Mouse (Mus musculus) bone marrow macrophage, adult 2 months (primary cell): ENCODE measurements around the gene Gm20379. TPM values are rescaled to one million over a fixed set of nuclear protein-coding genes. Genes with fewer than 3 reads are reported as not detected.
A peak's percentile ranks its signal among the peaks of the same experiment; 100 is the strongest.

Source experiments
- H3K27ac ChIP-seq: 2 replicates; pipeline ENCODE4 v1.5.1; 2012; ENCODE audit warnings: low read depth, low read length; ENCODE audit not compliant: insufficient read depth
- H3K4me1 ChIP-seq: 2 replicates; pipeline ENCODE4 v1.6.1; 2012; ENCODE audit warnings: low read length; ENCODE audit not compliant: control insufficient read depth, insufficient read depth
- H3K4me3 ChIP-seq: 2 replicates; pipeline ENCODE4 v1.5.1; 2012; ENCODE audit warnings: mild to moderate bottlenecking, low read length, moderate library complexity; ENCODE audit not compliant: insufficient read depth
- CTCF ChIP-seq: IDR thresholded peaks from 2 replicates; pipeline ENCODE4 v1.5.1; 2012; ENCODE audit warnings: low read depth, mild to moderate bottlenecking, low read length, moderate library complexity
- POLR2A ChIP-seq: IDR thresholded peaks from 2 replicates; pipeline ENCODE4 v1.6.1; 2012; ENCODE audit warnings: mild to moderate bottlenecking, low read depth, low read length, borderline replicate concordance
- polyA plus RNA-seq: library from polyadenylated mRNA; stranded (reverse); fragments of >200 nt; gene quantifications from 2 replicates; pipeline ENCODE4 v1.2.4, GENCODE M21; 2012; ENCODE audit not compliant: missing spikeins, insufficient read depth, insufficient read length

Gm20379 gene
- polyA plus RNA-seq, 1 experiment, result not detected

DNA sequence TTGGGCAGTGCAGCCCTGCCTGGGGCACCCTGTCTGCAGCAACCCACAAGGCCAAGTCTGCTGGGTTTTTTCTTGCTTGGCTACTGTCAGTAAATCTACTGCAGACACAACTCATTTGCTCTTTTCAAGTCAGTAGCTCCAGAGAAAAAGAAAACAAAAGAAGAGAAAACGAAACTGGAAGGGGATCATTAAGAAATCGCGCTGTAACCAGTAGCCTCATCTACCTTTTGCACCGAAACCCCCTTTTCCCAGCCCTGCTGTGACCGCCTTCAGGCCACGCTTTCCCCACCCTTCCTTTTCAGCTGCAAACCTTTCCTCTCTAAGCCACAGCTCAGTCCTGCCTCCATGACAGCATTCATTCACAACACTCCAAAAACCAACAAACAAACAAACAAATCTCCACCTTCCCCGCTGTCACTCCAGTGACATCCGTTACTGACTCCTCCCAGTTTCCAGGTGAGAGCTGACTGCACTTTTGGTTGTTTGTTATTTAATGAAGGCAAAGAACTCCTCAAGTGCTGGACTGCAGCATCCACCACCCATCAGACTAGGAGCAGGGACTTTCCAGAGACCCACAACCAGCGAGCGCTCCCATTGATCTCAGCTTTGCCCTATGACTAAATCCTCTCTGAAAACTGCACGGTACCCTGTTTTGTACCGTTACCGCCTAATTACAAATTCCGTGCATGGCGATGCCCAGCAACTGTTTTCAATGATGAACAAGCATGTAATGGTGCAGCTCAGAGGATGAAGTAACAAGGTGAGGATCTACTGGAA lies 26.5 kb downstream of the Gm20379 start:
- H3K4me3 ChIP-seq, result no peak overlapping the region
- no peak overlapping the region for H3K27ac ChIP-seq
- H3K4me1 ChIP-seq, result peaks cover 7% of the 10 kb centered on the region; the same call in 1 of the 2 replicates
- TF ChIP-seq POLR2A (no peak), CTCF (no peak)

DNA sequence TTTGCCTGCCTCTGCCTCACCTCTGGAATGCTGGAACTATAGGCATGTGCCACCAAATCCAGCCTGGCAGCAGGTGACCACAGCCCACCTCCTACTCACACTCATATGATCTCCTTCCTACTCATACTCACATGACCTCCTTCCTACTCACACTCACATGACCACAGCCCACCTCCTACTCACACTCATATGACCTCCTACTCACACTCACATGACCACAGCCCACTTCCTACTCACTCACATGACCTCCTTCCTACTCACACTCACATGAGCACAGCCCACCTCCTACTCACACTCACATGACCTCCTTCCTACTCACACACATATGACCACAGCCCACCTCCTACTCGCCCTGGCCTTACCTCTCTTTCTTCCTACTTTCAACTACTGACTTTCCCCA lies 31.1 kb downstream of the Gm20379 start:
- TF ChIP-seq POLR2A (no peak), CTCF (no peak)
- peaks cover 3% of the 10 kb centered on the region; the same call in 1 of the 2 replicates for H3K4me1 ChIP-seq
- no peak overlapping the region for H3K4me3 ChIP-seq
- H3K27ac ChIP-seq, result peak overlapping the region; percentile 13; the same call in 1 of the 2 replicates

DNA sequence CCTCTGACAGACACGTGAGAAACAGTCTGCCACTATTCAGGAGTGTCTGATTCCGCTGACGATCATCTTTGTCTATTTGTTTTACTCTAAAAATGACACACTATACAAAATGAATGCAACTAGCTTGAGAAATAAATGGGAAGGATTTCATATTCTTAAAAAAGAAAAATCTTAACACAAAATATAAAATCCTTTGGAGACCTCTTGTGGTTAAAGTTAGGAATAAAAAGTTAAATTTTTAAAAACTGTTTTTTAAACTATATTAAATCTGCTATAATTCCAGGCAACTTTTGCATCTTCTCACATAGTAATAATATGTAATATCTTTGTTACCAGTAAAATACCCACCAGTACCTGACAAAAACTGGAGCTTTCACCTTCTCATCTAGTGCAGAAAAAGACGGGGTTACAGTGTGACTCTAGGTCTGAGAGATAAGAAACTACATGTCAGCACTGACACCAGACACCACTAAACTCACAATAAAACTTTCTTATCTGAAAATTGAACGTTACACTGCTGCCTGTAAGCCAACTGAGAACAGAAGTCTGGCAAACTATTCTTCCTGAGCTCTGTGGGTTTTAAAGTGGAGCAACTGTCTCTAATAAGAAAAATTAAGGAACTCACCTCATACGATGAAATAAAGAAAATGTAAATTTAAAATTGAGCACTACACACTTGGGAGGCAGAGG lies 32.1 kb downstream of the Gm20379 start:
- H3K4me1 ChIP-seq, result peaks cover 3% of the 10 kb centered on the region; the same call in 1 of the 2 replicates
- no peak overlapping the region for H3K27ac ChIP-seq
- H3K4me3 ChIP-seq, result no peak overlapping the region
- TF ChIP-seq POLR2A (no peak), CTCF (no peak)

DNA sequence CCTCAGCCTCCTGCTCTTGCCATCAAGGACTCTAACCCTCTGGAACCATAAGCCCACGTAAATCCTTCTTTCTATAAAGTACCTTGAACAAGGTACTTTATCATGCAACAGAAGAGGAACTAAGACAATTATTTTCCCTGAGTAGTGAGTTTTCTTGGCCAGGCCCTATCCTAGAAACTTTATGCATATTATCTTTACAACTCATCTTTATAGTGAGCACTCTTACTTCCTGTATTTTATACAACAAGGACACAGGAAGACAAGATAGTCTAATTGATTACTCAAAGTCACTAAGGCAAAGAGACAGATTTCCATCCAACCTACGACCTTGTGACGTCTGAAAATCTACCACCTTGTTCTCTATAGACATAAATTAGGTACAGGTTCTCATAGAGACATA lies 34.0 kb downstream of the Gm20379 start:
- no peak overlapping the region for H3K27ac ChIP-seq
- TF ChIP-seq POLR2A (no peak), CTCF (no peak)
- H3K4me3 ChIP-seq, result no peak overlapping the region
- peaks cover 3% of the 10 kb centered on the region; the same call in 1 of the 2 replicates for H3K4me1 ChIP-seq

DNA sequence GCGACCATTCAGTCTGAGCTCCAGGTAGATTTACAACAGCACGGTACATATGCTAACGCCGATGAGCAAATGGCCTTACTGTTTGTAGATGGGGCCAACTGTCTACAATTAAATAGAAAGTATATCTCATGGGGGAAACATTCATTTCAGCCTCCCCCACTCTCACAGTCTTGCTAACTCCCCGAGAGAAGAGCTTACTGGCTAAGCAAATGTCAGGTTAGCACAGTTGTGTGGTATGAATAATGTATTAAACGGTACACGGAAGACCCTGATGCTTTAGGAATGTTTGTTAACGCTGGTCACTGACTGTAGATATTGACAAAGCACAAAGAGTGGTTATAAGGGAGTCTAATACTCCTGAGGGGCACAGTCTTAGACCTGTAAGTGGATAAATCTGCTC lies 38.3 kb downstream of the Gm20379 start:
- TF ChIP-seq CTCF, result no peak
- TF ChIP-seq POLR2A, result no peak
- Histone ChIP-seq H3K4me1 (no peaks in the 10 kb centered on the region), H3K4me3 (no peak overlapping the region), H3K27ac (no peak overlapping the region)

DNA sequence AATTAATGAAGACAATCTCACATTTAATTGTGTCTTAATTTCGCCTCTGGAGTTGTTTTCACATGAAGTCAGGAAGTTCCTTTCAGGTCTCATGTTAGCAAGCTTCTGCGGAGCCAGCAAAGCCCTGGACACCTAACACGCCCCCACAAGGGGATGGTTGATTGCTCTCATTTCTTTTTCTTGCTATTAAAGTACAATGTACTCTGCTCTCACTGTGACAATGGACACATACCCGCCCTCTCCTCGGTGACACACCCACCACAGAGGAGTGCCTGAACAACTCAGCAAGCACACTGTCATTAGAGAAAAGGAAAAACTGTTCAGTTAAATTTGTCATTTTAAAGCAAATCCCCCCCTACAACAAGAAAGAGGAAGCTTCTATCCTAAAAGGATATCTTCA lies 40.6 kb downstream of the Gm20379 start:
- TF ChIP-seq POLR2A (no peak), CTCF (no peak)
- no peaks in the 10 kb centered on the region for H3K4me1 ChIP-seq
- no peak overlapping the region for H3K4me3 ChIP-seq
- no peak overlapping the region for H3K27ac ChIP-seq

DNA sequence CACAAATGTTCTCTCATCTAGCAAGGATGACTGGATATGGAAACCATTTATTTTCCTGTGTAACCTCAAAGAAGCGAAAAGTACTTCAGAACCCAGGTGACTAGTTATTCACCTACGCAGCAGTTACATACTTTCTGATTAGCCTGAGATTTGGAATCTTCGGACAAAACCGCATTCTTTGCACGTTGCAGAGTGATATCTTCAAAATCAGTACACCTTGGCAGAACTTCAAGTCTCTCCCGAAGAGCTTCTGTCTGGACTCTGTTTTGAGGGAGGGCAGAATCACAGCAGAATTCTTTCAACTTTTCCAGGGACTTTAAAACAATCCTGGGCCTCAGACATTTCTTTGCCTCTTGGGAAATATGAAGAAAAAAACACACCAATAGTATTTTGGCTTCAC lies 45.3 kb downstream of the Gm20379 start:
- TF ChIP-seq POLR2A (no peak), CTCF (no peak)
- Histone ChIP-seq H3K4me1 (peaks cover 5% of the 10 kb centered on the region), H3K4me3 (no peak overlapping the region), H3K27ac (no peak overlapping the region)

DNA sequence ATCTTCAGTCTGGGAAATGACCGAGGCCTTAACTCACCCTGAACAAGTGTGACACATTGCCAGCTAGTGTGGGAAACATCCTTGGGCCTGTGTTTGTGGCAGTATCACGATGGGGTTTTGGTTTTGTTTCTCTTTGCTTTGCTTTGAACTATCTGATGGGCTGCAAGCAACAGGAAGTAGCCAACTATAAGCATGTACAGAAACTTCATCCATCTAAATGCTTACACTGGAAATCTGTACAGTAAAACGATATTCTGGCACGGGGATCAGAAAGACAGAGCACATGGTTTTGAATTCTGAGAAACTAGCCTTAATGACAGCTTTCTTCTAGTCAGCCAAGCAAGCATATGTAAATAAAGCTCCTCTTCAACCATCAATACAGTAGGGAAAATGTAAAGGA lies 48.2 kb downstream of the Gm20379 start:
- peaks cover 5% of the 10 kb centered on the region for H3K4me1 ChIP-seq
- peak overlapping the region; percentile 70 for H3K4me3 ChIP-seq
- TF ChIP-seq POLR2A (no peak), CTCF (no peak)
- peak overlapping the region; percentile 29 for H3K27ac ChIP-seq

DNA sequence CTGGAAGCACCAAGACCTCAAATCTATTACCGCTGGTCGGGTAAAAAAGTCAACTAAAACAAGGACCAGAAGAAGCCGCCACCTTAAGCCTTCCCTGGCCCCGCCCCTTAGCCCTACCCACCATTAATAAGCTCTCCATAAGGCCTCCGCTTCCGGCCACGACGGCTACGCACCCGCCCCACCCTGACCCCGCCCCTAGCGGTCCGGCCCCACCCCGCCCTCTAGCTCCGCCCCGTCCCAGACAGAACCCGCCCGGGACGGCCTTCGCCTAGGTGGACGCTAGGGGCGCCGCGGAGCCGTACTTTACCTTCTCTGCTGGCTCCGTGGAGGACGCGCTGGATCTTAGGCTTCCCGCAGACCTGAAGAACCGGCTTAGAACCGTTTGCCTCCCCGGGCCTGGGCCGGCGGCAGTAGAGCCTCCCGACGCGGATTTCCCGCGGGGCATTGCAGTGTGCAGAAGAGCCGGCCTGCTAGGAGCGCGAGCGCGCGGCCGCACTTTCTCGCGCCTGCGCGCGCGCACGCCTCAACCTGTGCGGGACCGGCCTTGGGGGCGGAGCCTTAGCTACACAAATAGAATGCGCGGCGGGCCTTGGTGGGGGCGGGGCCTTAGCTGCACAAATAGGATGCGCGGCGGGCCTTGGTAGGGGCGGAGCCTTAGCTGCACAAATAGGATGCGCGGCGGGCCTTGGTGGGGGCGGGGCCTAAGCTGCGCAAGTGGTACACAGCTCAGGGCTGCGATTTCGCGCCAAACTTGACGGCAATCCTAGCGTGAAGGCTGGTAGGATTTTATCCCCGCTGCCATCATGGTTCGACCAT lies 48.9 kb downstream of the Gm20379 start, which contains the start of the genes Dhfr and Msh3:
Gene Dhfr (plus strand): TSS at position 271 of the 816 bp plus-strand sequence.
Gene Msh3 (minus strand): TSS at position 548 of the 816 bp plus-strand sequence.
- H3K4me1 ChIP-seq, result peaks cover 5% of the 10 kb centered on the region
- peak within 1 kb of the TSS; percentile 74 for H3K27ac ChIP-seq
- peak within 1 kb of the TSS; percentile 85 for H3K4me3 ChIP-seq
- no peak; the same call in 1 of the 2 replicates for TF ChIP-seq POLR2A
- peak; percentile 69 for TF ChIP-seq CTCF

DNA sequence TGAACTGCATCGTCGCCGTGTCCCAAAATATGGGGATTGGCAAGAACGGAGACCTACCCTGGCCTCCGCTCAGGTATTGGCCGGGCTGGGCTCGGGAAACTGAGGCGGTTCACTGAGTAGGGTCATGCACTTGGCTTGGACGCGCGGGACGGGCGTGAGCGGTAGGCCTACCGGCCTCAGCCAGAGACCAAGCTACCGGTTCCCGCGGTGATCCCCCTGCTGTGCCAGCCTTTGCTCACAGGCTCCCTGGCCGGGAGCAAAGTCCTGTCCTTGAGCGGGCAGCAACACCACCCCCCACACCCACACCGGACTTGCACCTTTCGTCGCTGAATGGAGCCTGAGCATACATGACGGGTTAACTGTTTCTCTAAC lies 49.5 kb downstream of the Gm20379 start:
- TF ChIP-seq CTCF (no peak), POLR2A (no peak)
- H3K27ac ChIP-seq, result no peak overlapping the region
- peak overlapping the region; percentile 85 for H3K4me3 ChIP-seq
- peaks cover 5% of the 10 kb centered on the region for H3K4me1 ChIP-seq
